Mouse (Mus musculus): ENCODE results near the gene Olfr1042.
"Not testable (repeated sequence)": the region's sequence is repeated elsewhere in the genome, so short reads cannot be mapped to it uniquely, and the experiment has no call there.

Olfr1042 gene

GRCm38 (mm10) chr2:86161738-86162137 lies at the start of gene Olfr1042:
Gene Olfr1042 (minus strand): TSS chr2:86161838.
- no peak for DNase-seq (ENCODE audit: low read depth, low spot score)

DNA sequence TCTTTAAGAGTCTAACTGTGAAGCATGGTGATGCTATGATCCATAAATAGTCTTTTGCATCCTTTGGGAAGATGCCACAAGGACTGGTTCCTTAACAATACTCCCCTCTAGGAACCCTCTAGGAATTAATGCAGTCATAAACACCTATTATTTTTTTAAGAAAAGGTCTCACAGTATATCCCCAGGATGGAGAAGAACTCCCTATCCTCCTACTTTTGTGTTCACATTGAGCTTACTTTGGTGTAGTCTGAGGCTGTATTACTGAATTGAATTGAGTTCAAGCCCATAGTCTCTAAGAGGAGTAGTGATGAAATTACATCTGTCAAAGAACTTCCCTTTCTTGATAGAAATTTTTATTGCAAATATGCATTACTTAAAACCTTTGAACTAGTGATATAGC lies 41.3 kb upstream of the Olfr1042 start, which contains the start of gene Olfr1045:
Gene Olfr1045, minus strand, starts transcription at position 101 of the 400 bp plus-strand sequence.
- no peak for DNase-seq (ENCODE audit: low read depth, low spot score)

- DNase-seq (ENCODE audit: low read depth, low spot score) = no peak
Measured at GRCm38 (mm10) chr2:86195863-86196262, 34.2 kb upstream of the Olfr1042 start.

- no peak for DNase-seq (ENCODE audit: low read depth, low spot score)
Measured at GRCm38 (mm10) chr2:86185583-86185982, 23.9 kb upstream of the Olfr1042 start, which contains the start of gene Olfr52. Gene Olfr52 (minus strand): TSS chr2:86185683.

DNA sequence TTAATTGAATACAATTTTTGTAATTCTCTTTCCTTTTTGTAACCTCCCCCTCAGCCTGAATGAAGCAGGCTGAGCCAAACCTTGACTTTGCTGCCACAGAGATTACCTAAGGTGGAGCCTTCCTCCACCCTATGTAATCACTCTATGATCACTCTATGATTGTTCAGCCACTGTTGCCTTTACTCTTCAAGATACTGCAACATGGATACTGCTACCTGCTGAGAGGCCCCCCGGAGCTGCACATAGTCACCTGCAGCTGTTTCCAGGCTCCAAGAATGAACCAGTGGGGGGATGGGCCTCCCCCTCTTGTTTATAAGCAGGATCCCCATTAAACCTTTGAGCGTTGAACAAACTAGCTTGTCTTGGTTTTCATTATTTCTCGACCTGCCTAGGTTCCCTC lies 18.3 kb upstream of the Olfr1042 start:
- DNase-seq (ENCODE audit: low read depth, low spot score) = no peak

- DNase-seq (ENCODE audit: low read depth, low spot score) = no peak
Measured at GRCm38 (mm10) chr2:86177720-86178119, 16.1 kb upstream of the Olfr1042 start, which contains the start of gene Olfr1044. Gene Olfr1044 (minus strand): TSS chr2:86177820.

DNA sequence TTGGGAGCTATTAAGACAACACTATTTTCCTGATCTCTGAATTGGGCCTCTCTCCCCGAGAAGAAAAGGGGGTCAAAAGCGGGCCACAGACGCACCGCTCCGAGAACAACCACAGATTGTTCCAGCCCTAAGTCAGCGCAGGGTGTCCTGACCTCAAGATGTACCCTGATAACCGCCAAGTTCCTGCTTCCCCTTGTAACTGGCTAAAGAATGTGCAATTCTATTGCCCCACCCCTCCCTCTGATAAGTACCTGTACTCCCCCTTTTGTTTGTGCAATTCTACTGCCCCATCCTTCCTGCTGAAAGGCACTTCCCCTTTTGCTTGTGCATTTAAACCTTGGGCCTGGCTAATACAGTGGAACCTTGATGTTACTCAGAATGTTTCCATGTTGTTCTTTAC lies 13.8 kb upstream of the Olfr1042 start:
- DNase-seq (ENCODE audit: low read depth, low spot score) = not testable (repeated sequence)

- DNase-seq (ENCODE audit: low read depth, low spot score) = no peak
Measured at GRCm38 (mm10) chr2:86167422-86167821, 5.8 kb upstream of the Olfr1042 start, which contains the start of gene Olfr1043. Gene Olfr1043 (minus strand): TSS chr2:86167522.

DNA sequence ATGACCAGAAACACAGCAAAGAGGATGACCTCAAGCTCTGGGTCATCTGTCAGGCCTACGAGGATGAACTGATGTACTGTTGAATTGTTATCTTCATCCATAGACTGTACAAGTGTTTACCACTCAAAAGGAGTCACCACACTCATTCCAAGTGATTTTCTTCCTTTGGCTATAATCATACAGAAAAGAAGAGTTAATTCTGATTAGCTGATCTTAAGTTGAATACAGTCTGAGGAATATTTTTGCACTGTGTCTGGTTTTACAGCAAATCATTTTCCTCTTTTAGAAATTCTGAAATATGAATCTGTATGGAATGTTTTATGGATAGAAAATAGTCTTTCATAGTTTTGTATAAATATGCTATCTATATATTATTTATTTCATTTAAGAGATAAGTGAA lies 15.0 kb downstream of the Olfr1042 start, which contains the start of gene Olfr1040:
Gene Olfr1040, minus strand, starts transcription at position 101 of the 400 bp plus-strand sequence.
- DNase-seq (ENCODE audit: low read depth, low spot score) = no peak

- no peak for DNase-seq (ENCODE audit: low read depth, low spot score)
Measured at GRCm38 (mm10) chr2:86135828-86136227, 25.8 kb downstream of the Olfr1042 start, which contains the start of gene Olfr1039. Gene Olfr1039 (minus strand): TSS chr2:86135928.

All from c-Kit-negative CD71-positive TER-119-positive erythroid progenitor cells, embryonic 14.5 days (primary cell).